Mouse (Mus musculus) small intestine, adult 2 months (tissue): ENCODE data around the gene Cpeb1.

Experiments used
- CTCF ChIP-seq: fragments of 200-500 bp; IDR thresholded peaks from 2 replicates; pipeline ENCODE4 v1.5.1; 2012; ENCODE audit warnings: low read depth, mild to moderate bottlenecking, control low read depth, inconsistent platforms, low read length, moderate library complexity, mixed read lengths; ENCODE audit not compliant: insufficient replicate concordance, insufficient read length; ENCODE audit errors: extremely low read depth
- POLR2A ChIP-seq: fragments of 200-500 bp; IDR thresholded peaks from 2 replicates; pipeline ENCODE4 v1.6.1; 2012; ENCODE audit warnings: low read depth, mild to moderate bottlenecking, control low read depth, inconsistent platforms, low read length, moderate library complexity

DNA sequence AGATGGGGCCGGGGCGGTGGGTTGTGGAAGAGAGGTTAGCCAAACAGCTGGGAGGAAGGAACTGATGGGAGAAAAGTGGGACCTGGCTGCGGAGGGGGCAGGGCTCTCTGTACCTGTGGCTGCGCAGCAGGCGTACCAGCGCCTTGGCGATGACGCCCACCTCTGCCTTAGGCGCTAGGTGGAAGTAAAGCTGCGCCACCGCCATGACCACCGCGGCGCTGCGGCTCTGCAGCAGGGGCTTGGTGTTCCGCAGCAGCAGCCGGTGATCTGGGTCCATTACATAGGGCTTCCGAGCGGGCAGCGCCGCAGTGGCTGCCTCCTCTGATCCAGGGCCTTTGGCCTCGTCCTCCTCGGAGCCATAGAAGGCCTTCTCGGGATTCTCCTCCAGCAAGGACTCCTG is 21.6 kb upstream of the Cpeb1 start:
- TF ChIP-seq CTCF, result no peak
- TF ChIP-seq POLR2A, result no peak
